Mouse (Mus musculus): ENCODE data around the gene Gm38392. TPM values are rescaled to one million over a fixed set of nuclear protein-coding genes. Genes with fewer than 3 reads are reported as not detected.
A peak's percentile ranks its signal among the peaks of the same experiment; 100 is the strongest.

The Gm38392 gene
- total and polyA plus RNA-seq, 2 experiments from 2014 or later: 0.21 TPM; not detected in 1

DNA sequence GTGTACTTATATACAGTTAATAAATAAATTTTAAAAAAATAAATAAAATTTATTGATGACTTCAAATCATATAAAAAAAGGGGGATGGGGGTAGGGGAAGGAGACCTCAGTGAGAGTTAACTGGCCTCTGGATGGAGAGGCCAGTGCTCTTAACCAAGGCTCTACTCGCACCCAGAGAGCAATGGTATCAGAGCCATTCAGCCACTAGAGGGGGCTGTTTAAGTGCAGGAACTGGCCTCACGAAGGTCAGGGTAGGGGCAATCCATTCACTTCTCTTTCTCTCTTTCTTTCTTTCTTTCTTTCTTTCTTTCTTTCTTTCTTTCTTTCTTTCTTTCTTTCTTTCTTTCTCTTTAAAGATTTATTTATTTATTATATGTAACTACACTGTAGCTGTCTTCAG, 44.3 kb upstream of the Gm38392 start:
- no peaks in the 10 kb centered on the region for H3K9me3 ChIP-seq (ENCODE audit: low read length)
- H3K4me2 ChIP-seq (ENCODE audit: low read depth, low read length, poor library complexity, severe bottlenecking): no peak overlapping the region
- no peak overlapping the region for H3K9ac ChIP-seq (replicated peaks; ENCODE audit: low read length, poor library complexity, severe bottlenecking)
- H3K27ac ChIP-seq (ENCODE audit: low read depth, low read length): no peak overlapping the region
- peaks cover 17% of the 10 kb centered on the region for H3K36me3 ChIP-seq (ENCODE audit: insufficient read depth, low read length)
- WGBS: 32% methylated on average over 2 of the region's 2 CpGs
- H3K4me1 ChIP-seq (ENCODE audit: insufficient read depth, low read length): peaks cover 3% of the 10 kb centered on the region; the same call in 1 of the 2 replicates
- H3K27me3 ChIP-seq (ENCODE audit: insufficient read depth, low read length): no peaks in the 10 kb centered on the region
- no peak for ATAC-seq (ENCODE audit: low FRiP score)
- TF ChIP-seq CTCF (IDR thresholded peaks at IDR 0.05): peak; percentile 56
- no peak for DNase-seq (ENCODE audit: low spot score)
- H3K4me3 ChIP-seq (ENCODE audit: low read depth, low read length): no peak overlapping the region

DNA sequence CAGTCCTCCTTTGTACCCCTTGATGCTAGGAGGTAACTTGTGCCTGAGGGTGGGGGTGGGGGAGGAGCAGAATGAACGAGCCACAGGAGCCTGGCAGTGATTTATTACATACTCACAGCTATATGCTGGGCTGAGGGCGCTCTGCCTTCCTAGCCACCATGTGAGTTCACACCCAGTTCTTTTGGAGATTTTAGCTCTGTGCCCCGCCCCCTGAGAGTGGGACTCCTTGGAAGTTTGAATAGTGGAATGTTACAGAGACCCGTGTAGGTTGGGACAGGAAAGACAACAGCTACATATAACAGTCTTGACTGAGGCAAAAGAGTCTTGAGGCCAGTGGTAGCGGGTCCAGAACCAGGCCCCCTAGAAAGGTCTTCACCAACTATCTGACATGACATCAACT, 41.9 kb upstream of the Gm38392 start:
- H3K9me3 ChIP-seq (ENCODE audit: low read length): no peaks in the 10 kb centered on the region
- no peaks in the 10 kb centered on the region for H3K27me3 ChIP-seq (ENCODE audit: insufficient read depth, low read length)
- no peak overlapping the region for H3K4me3 ChIP-seq (ENCODE audit: low read depth, low read length)
- no peak for DNase-seq (ENCODE audit: low spot score)
- H3K27ac ChIP-seq (ENCODE audit: low read depth, low read length): no peak overlapping the region
- H3K36me3 ChIP-seq (ENCODE audit: insufficient read depth, low read length): peaks cover 17% of the 10 kb centered on the region
- H3K4me2 ChIP-seq (ENCODE audit: low read depth, low read length, poor library complexity, severe bottlenecking): no peak overlapping the region
- H3K9ac ChIP-seq (replicated peaks; ENCODE audit: low read length, poor library complexity, severe bottlenecking): no peak overlapping the region
- WGBS: 86% methylated on average over 5 of the region's 5 CpGs
- peaks cover 6% of the 10 kb centered on the region for H3K4me1 ChIP-seq (ENCODE audit: insufficient read depth, low read length)
- no peak for ATAC-seq (ENCODE audit: low FRiP score)
- TF ChIP-seq CTCF (IDR thresholded peaks at IDR 0.05): no peak

DNA sequence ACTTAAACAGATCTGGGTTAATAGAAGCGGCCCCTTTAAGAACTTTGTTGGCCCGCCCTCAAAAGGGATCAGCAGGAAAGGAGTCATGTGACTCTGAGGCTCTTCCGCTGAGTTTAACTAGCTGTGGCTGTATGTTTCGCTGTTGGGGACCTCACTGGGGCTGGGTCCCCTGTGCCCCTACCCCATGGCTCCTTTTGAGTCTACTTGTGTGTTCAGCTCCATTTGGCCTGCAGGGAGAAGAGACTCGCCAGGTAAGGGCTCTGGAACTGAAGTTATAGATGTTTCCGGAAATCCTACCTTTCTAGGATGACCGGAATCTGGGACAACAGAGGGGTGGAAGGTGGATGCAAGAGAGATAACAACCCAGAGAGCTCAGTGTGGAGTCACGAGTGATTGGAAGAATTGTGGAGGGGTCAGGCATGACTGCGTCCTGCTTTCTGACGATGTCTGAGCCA, 38.0 kb upstream of the Gm38392 start, which contains the start of gene Glmp:
Gene Glmp (plus strand): TSS at position 73 of the 455 bp plus-strand sequence.
- Histone ChIP-seq H3K9ac (replicated peaks; ENCODE audit: low read length, poor library complexity, severe bottlenecking) (peak within 1 kb of the TSS; percentile 59), H3K4me3 (ENCODE audit: low read depth, low read length) (peak within 1 kb of the TSS; percentile 55), H3K36me3 (ENCODE audit: insufficient read depth, low read length) (peaks cover 45% of the 10 kb centered on the region), H3K27me3 (ENCODE audit: insufficient read depth, low read length) (no peaks in the 10 kb centered on the region), H3K9me3 (ENCODE audit: low read length) (no peaks in the 10 kb centered on the region), H3K27ac (ENCODE audit: low read depth, low read length) (no peak within 1 kb of the TSS), H3K4me2 (ENCODE audit: low read depth, low read length, poor library complexity, severe bottlenecking) (peak within 1 kb of the TSS; percentile 59), H3K4me1 (ENCODE audit: insufficient read depth, low read length) (peaks cover 6% of the 10 kb centered on the region)
- ATAC-seq (ENCODE audit: low FRiP score) (peak; percentile 78; the same call in 1 of the 2 replicates), DNase-seq (ENCODE audit: low spot score) (peak; percentile 80)
- WGBS: under 1% methylated on average over 10 of the region's 10 CpGs
- no peak for TF ChIP-seq CTCF (IDR thresholded peaks at IDR 0.05)

DNA sequence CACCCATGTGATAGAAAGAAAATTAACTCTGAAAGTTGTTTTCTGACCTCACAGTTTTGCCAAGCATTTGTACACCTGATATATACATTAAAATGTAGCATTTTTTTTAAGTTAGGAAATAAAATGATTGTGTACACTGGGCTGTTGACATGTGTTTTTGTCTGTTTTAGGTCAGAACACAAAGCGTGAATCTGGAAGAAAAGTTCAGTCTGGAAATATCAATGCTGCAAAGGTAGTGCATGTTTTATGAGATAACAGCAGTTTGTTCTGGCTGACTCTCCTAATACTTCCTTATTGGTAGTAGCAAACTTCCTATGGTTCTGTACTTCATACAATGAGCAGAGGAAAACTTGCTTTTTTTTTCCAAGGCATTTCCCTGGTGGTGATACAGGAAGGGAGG, 12.2 kb upstream of the Gm38392 start:
- DNase-seq (ENCODE audit: low spot score) (no peak), ATAC-seq (ENCODE audit: low FRiP score) (no peak)
- Histone ChIP-seq H3K36me3 (ENCODE audit: insufficient read depth, low read length) (peaks cover 33% of the 10 kb centered on the region), H3K9me3 (ENCODE audit: low read length) (no peaks in the 10 kb centered on the region), H3K4me1 (ENCODE audit: insufficient read depth, low read length) (0 out of 2 replicates have a peak, but pooled peaks cover 6% of the 10 kb centered on the region), H3K27me3 (ENCODE audit: insufficient read depth, low read length) (no peaks in the 10 kb centered on the region), H3K4me2 (ENCODE audit: low read depth, low read length, poor library complexity, severe bottlenecking) (no peak overlapping the region), H3K4me3 (ENCODE audit: low read depth, low read length) (no peak overlapping the region), H3K9ac (replicated peaks; ENCODE audit: low read length, poor library complexity, severe bottlenecking) (no peak overlapping the region), H3K27ac (ENCODE audit: low read depth, low read length) (no peak overlapping the region)
- WGBS: 96% methylated on average over 1 of the region's 1 CpGs
- no peak for TF ChIP-seq CTCF (IDR thresholded peaks at IDR 0.05)

DNA sequence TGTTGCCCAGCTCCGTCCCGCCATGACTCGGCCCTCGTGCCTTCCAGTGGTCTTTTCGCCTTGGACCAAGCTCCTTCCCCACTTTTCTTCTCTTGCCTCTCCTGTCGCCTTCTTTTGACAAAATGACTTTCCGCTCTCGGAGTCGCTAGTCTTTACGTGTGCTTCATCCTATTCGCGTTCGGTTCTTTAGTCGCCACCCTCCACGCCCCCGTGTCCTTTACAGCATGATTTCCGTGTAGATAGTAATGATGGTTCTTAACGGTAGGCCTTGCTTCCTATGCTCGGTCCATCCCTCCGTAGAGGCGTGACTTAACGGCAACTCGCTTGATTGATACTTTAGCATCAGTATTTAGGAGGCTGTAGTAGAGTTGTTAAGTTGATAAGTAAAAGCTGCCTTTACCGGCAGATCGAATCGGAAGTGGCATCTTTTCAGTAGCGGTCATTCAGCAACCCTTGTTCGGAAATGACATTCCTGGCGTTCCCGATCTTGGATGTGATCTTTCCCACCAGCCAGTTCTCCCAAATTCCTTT, 10.4 kb upstream of the Gm38392 start:
- Histone ChIP-seq H3K4me1 (ENCODE audit: insufficient read depth, low read length) (0 out of 2 replicates have a peak, but pooled peaks cover 6% of the 10 kb centered on the region), H3K27me3 (ENCODE audit: insufficient read depth, low read length) (no peaks in the 10 kb centered on the region), H3K4me2 (ENCODE audit: low read depth, low read length, poor library complexity, severe bottlenecking) (peak overlapping the region; percentile 69), H3K36me3 (ENCODE audit: insufficient read depth, low read length) (peaks cover 19% of the 10 kb centered on the region; the same call in 1 of the 2 replicates), H3K9ac (replicated peaks; ENCODE audit: low read length, poor library complexity, severe bottlenecking) (peak overlapping the region; percentile 86), H3K27ac (ENCODE audit: low read depth, low read length) (peak overlapping the region; percentile 92), H3K4me3 (ENCODE audit: low read depth, low read length) (peak overlapping the region; percentile 78), H3K9me3 (ENCODE audit: low read length) (no peaks in the 10 kb centered on the region)
- ATAC-seq (ENCODE audit: low FRiP score): no peak
- DNase-seq (ENCODE audit: low spot score): no peak
- no peak for TF ChIP-seq CTCF (IDR thresholded peaks at IDR 0.05)
- WGBS: under 1% methylated on average over 30 of the region's 30 CpGs

DNA sequence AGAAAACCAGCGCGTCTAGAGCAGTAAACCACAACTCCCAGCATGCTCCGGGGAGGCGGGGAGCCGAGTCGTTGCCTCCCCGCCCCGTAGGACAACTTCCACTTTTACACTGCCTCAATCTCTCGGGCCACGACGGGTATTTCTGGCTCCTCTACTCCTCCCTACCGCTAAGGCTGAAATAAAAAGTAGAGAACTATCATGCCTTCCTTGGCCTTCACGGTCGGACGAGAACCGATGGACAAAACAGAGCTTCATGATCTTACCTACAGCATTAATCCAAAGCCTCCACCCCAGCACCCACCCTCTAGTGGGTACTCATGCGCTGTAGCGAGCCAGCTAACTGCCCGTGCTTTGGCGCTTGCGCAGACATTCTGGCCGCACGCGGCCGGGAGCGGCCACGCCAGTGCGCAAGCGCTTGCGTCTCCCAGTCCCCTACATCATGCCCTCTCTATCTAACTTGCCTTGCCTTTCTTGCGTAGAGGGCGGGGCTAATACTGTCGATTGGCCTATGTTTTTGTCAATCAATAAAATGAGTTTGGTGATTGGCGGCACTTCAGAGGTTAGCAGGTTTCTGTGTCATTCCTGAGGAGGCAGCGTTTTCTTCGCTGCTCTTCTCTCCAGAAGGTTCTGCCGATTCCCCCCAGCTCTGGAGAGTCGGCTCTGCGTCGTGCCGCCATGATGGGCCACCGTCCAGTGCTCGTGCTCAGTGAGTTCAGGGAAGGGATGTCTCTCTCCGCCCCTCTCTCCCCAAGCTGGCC, 9.7 kb upstream of the Gm38392 start, which contains the start of the genes Tsacc and Cct3:
Gene Tsacc (minus strand): TSS at position 439 of the 758 bp plus-strand sequence.
Gene Cct3 (plus strand): TSS at position 556 of the 758 bp plus-strand sequence.
- Histone ChIP-seq H3K27ac (ENCODE audit: low read depth, low read length) (peak within 1 kb of the TSS; percentile 92), H3K4me1 (ENCODE audit: insufficient read depth, low read length) (0 out of 2 replicates have a peak, but pooled peaks cover 6% of the 10 kb centered on the region), H3K9ac (replicated peaks; ENCODE audit: low read length, poor library complexity, severe bottlenecking) (peak within 1 kb of the TSS; percentile 86), H3K9me3 (ENCODE audit: low read length) (no peaks in the 10 kb centered on the region), H3K4me2 (ENCODE audit: low read depth, low read length, poor library complexity, severe bottlenecking) (peak within 1 kb of the TSS; percentile 69), H3K4me3 (ENCODE audit: low read depth, low read length) (peak within 1 kb of the TSS; percentile 78), H3K36me3 (ENCODE audit: insufficient read depth, low read length) (peaks cover 14% of the 10 kb centered on the region; the same call in 1 of the 2 replicates), H3K27me3 (ENCODE audit: insufficient read depth, low read length) (no peaks in the 10 kb centered on the region)
- DNase-seq (ENCODE audit: low spot score) (peak; percentile 99), ATAC-seq (ENCODE audit: low FRiP score) (peak; percentile 99)
- TF ChIP-seq CTCF (IDR thresholded peaks at IDR 0.05): peak; percentile 61
- under 1% methylated on average over 44 of the region's 44 CpGs for WGBS

Data from midbrain, postnatal 0 days (tissue).